Mouse (Mus musculus) embryonic stem cell, embryonic (primary cell): Measurements from ENCODE around the gene Cmtm2a.
"Not testable (repeated sequence)": the region's sequence is repeated elsewhere in the genome, so short reads cannot be mapped to it uniquely, and the experiment has no call there.

Experiments used
- CTCF ChIA-PET, 4 experiments: fragments of 300-600 bp in 2 of 4; fragments of 350-600 bp in 2 of 4; sonication (Branson Sonifier 250); formaldehyde crosslinking; loops; one replicate each; lab custom pipeline; 2022; ENCODE audit warnings: inconsistent platforms in 2 of 4; lab: Charles Lee
- POLR2A ChIA-PET, 4 experiments: fragments of 300-600 bp in 2 of 4; fragments of 350-600 bp in 2 of 4; sonication (Branson Sonifier 250); formaldehyde crosslinking; loops; one replicate each; lab custom pipeline; 2022; ENCODE audit warnings: antibody characterized with exemption in 4 of 4, inconsistent platforms in 1 of 4; lab: Charles Lee

Cmtm2a gene

DNA sequence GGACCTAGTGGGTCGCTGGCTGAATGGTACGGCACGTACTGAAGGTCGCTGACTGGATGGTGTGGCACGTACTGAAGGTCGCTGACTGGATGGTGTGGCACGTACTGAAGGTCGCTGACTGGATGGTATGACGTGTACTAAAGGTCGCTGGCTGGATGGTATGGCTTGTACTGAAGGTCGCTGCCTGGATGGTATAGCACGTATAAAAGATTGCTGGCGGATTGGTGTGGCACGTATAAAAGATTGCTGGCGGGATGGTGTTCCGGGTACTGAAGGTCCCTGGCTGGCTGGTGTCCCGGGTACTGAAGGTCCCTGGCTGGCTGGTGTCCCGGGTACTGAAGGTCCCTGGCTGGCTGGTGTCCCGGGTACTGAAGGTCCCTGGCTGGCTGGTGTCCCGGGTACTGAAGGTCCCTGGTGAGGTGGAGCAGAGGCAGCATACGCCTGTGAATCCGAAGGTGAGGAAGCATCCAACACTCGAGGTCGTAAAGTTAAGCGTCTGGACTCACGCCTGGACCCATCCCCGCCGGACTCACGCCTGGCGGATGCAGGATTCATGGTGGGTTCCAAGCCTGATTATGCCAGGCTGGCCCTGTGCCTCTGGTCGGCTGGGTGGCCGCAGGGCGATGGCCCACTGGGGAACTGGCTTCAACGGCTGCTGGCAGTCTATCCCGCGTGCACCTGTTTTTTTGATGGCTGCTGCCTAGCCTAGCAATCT is 16.6 kb upstream of the Cmtm2a start, which contains the start of the genes Gm45711 and Cmtm1:
Gene Gm45711 (minus strand): TSS at position 641 of the 715 bp plus-strand sequence.
Gene Cmtm1 (minus strand): TSS at position 705 of the 715 bp plus-strand sequence.
- CTCF ChIA-PET = interaction anchor here in 1 of 4 experiments (0.9 kb wide), 1 partner anchor 255 kb away, joined by 3 read pairs; no protein-coding TSS in a partner anchor
- POLR2A ChIA-PET = not testable (repeated sequence)

DNA sequence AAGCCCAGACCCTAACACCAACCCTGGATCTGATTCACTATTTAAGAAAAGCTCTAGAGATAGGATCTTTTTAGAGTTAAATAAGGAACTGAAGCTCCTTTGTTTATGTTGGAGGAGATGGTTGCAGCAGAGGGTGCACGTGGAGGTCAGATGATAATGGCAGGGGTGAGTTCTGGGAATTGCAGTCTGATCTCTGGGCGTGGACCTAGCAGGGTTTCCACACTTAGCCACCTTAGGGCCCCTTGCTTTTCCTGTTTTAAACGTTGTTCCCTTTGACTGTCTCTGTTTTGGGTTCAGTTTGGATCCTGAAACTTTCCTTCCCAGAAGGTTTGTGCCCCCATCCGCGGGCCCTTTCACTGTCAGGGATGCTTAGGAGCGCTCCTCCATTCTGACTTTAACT is 15.4 kb upstream of the Cmtm2a start:
- CTCF ChIA-PET = not testable (repeated sequence)
- POLR2A ChIA-PET = interaction anchor here in 1 of 4 experiments (0.8 kb wide), 1 partner anchor 57 kb away, joined by 3 read pairs; no protein-coding TSS in a partner anchor

DNA sequence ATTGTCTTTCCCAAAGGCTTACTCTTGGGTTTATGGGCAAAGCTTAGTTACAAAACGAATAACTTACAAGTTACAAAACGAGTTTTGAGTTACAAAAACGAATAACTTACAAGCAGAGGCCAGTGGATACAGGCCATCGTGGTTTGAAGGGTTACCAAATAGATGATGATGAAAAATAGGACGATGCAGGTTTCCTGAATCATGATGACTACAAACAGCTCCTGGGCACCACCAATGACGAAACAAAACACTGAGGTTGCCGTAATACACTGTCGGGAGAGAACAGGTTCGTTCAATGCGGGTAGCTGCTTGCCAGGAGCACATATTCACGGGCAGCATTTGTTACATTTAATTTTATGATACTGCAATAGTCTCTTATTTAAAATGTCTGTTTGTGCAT is 12.0 kb upstream of the Cmtm2a start:
- ChIA-PET POLR2A (no interaction called here), CTCF (no interaction called here)

DNA sequence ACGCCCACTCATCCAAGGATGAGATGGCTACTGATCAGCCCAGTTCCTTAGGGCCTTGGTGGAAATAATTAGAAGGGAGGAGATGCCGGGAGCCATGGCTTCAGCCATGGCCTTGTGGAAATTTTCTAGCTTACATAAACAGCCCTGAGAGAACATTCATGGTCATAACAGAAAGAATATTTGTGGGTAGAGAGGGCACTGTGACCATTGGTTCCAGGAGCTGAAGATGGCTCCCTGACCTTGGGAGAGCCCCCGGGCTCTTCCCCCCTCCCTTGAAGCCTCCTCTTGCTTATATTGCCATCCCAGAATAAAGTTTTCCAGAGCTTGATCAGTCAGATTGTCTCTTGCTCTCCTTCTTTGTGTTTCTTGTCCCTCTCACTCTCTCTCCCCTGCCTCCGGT is 9.6 kb upstream of the Cmtm2a start:
- POLR2A ChIA-PET, CTCF ChIA-PET: not testable (repeated sequence)

- CTCF ChIA-PET = interaction anchor here in 1 of 4 experiments (1.3 kb wide), 1 partner anchor 49 kb away, joined by 3 read pairs; no protein-coding TSS in a partner anchor
- POLR2A ChIA-PET = interaction anchor here in 1 of 4 experiments (0.6 kb wide), 1 partner anchor 31 kb away, joined by 5 read pairs; no protein-coding TSS in a partner anchor
These were observed 8.6 kb upstream of the Cmtm2a start for GRCm38 (mm10) chr8:104301577-104301976.

DNA sequence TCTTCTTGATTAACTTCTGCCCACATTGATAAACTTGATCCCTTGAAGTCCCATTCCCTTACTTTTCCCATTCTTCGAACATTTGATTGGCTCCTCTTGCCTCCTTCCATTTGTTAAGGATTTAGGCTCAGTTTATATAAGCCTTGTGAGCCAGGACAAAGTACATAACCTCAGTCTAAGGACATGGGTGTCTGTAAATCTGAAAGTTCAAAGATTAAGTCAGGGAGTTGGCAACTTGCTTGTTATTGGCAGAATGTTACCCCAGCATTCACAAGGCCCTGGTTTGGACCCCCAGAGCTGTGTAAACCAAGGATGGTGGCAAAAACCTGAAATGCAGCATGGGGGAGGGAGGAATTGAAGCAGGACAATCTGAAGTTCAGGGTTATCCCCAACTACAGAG is 1.4 kb upstream of the Cmtm2a start:
- ChIA-PET CTCF (no interaction called here), POLR2A (no interaction called here)

- ChIA-PET POLR2A (no interaction called here), CTCF (no interaction called here)
These were observed 24.0 kb downstream of the Cmtm2a start for GRCm38 (mm10) chr8:104268937-104269440.

GRCm38 (mm10) chr8:104268368-104268767 is 24.6 kb downstream of the Cmtm2a start:
- CTCF ChIA-PET = no interaction called here
- POLR2A ChIA-PET = no interaction called here

DNA sequence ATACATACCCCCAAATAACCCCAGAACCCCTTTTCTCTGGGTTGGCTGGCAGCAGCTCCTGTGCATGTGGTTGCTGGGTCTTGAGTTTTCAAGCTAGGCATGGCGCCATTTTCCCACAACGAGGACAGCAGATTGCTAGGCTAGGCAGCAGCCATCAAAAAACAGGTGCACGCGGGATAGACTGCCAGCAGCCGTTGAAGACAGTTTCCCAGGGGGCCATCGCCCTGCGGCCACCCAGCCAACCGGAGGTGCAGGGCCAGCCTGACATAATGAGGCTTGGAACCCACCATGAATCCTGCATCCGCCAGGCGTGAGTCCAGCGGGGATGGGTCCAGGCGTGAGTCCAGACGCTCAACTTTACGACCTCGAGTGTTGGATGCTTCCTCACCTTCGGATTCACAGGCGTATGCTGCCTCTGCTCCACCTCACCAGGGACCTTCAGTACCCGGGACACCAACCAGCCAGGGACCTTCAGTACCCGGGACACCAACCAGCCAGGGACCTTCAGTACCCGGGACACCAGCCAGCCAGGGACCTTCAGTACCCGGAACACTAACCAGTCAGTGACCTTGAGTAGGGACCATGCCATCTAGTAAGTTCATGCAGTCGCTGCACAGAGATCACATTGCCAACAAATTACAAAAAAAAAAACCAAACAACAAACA is 28.6 kb downstream of the Cmtm2a start:
- ChIA-PET POLR2A (interaction anchor here in 2 of 4 experiments (0.6 to 0.7 kb wide), 3 partner anchors 62 to 594 kb away, joined by 3 read pairs; no protein-coding TSS in a partner anchor), CTCF (interaction anchor here in 1 of 4 experiments (0.6 kb wide), 1 partner anchor 46 kb away, joined by 3 read pairs; no protein-coding TSS in a partner anchor)

DNA sequence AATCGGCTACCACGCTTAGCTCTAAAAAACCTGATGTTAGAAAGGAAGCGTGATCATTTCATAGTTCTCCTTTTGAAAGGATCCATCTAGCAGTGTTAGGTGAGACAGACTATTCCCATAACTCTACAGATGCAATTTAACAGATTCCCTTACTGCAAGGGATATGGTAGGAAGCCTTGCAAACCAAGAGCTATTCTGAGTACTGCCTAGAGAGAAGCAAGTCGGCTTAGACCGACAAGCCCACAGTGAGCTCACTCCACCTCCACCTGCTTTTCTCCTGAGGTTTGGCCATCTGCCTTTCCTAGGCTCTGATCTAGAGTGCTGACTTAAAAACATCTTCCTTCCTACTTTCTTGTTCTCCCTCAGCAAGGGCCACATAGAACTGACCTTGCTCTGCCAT is 31.2 kb downstream of the Cmtm2a start:
- POLR2A ChIA-PET = not testable (repeated sequence)
- CTCF ChIA-PET = interaction anchor here in 1 of 4 experiments (0.8 kb wide), 1 partner anchor 11 kb away, joined by 3 read pairs; no protein-coding TSS in a partner anchor

GRCm38 (mm10) chr8:104253016-104253415 is 40.0 kb downstream of the Cmtm2a start:
- POLR2A ChIA-PET = interaction anchor here in 2 of 4 experiments (0.8 to 1.0 kb wide), 2 partner anchors 189 to 325 kb away, joined by 3 read pairs; no protein-coding TSS in a partner anchor

GRCm38 (mm10) chr8:104251461-104251860 is 41.5 kb downstream of the Cmtm2a start:
- CTCF ChIA-PET = interaction anchor here in 3 of 4 experiments (0.6 to 1.6 kb wide), 15 partner anchors 10 to 340 kb away, joined by 3 to 6 read pairs (median 4); partner anchors contain the start of genes Bean1 (in 1 of the 3) and Terb1 (in 1 of the 3)
- POLR2A ChIA-PET = interaction anchor here in 3 of 4 experiments (0.6 to 2.4 kb wide), 15 partner anchors 9 to 351 kb away, joined by 3 to 9 read pairs (median 3); partner anchors contain the start of gene Dync1li2 (in 2 of the 3)

More at GRCm38 (mm10) chr8:104253016-104253415, 40.0 kb downstream of the Cmtm2a start:
- CTCF ChIA-PET = interaction anchor here (0.5 to 1.8 kb wide), 24 partner anchors 13 to 700 kb away, joined by 3 to 9 read pairs (median 4); partner anchors contain the start of genes Dync1li2 (in 2 of the 4) and Terb1 (in 1 of the 4)

DNA sequence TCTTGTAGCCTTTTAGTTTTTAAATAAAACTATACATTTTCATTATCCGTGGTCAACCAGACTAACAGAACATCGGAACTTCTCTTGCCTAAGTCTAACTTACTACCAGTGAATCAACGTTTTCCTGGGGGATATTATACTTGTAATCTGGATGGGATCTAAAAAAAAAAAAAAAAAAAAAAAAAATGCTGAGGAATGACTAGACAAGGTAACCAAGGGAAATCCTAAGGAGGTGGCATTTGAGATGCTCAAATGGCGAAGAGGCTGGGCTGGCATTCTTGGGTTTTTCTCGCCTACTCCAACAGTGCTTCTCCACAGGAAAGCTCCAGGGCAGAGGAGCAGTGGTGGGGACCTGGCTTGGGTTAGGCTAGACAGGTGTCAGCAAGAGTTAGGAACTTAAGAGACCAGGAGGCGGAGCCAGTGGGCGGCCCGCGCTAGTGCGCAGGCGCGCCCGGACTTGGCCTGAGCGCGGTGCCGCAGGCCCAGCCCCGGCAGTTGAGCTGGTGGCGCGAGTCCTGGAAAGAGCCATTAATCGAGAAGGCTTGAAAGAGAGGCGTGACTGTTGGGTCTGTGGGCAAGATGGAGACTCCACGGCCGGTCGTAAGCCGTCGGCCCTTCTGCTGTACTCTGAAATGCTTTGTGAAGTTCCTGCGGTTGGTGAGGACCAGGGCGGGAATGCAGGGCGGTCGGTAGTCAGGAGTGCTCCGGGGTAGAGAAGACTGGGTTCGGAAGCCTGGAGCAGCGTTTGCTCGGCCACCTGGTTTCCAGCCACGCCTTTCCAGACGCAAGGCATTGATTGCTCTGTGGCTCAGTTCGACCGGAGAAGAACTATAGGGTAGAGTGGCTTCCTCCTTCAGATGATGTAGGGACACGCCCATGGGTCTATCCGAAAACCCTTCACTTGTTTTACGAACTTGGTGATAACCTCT is 42.3 kb downstream of the Cmtm2a start, which contains the start of gene Cklf:
Gene Cklf (plus strand): TSS at position 423 of the 929 bp plus-strand sequence.
- CTCF ChIA-PET = interaction anchor here (0.5 to 1.6 kb wide), 23 partner anchors 9 to 1399 kb away, joined by 3 to 6 read pairs (median 4); partner anchors contain the start of genes Bean1 (in 1 of the 4), Dync1li2 (in 1 of the 4) and Terb1 (in 1 of the 4)

DNA sequence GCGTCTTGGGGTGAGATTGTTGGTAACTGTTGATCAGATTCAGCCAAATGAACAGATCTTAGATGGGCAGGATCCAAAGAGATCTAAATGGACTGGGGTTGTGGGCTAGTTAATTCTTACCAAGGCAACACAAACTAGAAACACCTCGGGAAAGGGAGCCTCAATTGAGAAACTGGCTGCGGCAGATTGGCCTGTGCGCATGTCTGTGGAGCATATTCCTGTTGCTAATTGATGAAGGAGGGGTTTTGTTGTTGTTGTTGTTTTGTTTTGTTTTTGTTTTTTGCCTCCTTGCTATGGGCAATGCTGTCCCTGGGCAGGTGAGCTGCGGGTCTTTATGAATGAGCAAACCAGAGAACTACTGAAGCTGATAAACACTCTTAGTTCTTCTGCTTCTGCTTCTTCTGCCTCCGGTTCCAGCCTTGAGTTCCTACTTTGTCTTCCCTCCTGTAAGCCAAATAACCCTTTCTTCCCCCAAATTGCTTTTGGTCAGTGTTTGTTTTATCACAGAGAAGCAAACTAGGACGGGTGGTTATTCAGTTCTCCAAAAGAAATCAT is 43.5 kb downstream of the Cmtm2a start:
- POLR2A ChIA-PET = interaction anchor here in 2 of 4 experiments (0.8 to 1.3 kb wide), 2 partner anchors 342 to 348 kb away, joined by 3 read pairs; partner anchors contain the start of gene Pdp2 (in 1 of the 2)
- CTCF ChIA-PET = no interaction called here

More for the DNA sequence above, 42.3 kb downstream of the Cmtm2a start, which contains the start of gene Cklf:
- POLR2A ChIA-PET = interaction anchor here in 3 of 4 experiments (0.6 to 2.4 kb wide), 17 partner anchors 10 to 352 kb away, joined by 3 to 9 read pairs (median 3); partner anchors contain the start of genes Dync1li2 (in 2 of the 3) and Pdp2 (in 1 of the 3)

- CTCF ChIA-PET = no interaction called here
- POLR2A ChIA-PET = interaction anchor here in 1 of 4 experiments (0.5 to 0.6 kb wide), 2 partner anchors 149 to 207 kb away, joined by 4 read pairs; no protein-coding TSS in a partner anchor
These were observed 44.7 kb downstream of the Cmtm2a start, which contains the start of gene Tk2 for GRCm38 (mm10) chr8:104248276-104248675. Gene Tk2 (minus strand): TSS chr8:104248558.

DNA sequence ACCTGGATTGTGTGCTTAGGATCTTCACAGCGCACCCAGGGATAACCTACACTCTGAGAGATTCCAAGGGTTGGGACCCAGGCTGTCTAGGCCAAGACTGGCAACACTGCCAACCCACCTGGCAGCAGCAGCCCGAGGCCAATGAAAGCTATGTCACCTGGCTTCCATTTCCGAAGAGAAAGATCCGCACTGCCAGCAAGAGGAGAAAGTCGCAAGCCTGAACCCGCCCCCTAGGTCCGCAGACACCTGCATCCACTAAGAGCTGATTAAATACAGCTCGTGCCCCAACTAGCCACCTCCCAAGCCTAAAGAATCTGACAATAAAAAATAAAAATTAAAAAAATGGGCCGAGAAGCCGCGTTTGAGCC is 45.1 kb downstream of the Cmtm2a start:
- ChIA-PET CTCF (no interaction called here), POLR2A (interaction anchor here in 1 of 4 experiments (0.5 kb wide), 1 partner anchor 207 kb away, joined by 4 read pairs; no protein-coding TSS in a partner anchor)
